Mouse (Mus musculus) bone marrow macrophage, adult 2 months (primary cell): ENCODE data around the gene Fgfr1op.

Experiments
- CTCF ChIP-seq: IDR thresholded peaks from 2 replicates; pipeline ENCODE4 v1.5.1; 2012; ENCODE audit warnings: low read depth, mild to moderate bottlenecking, low read length, moderate library complexity
- POLR2A ChIP-seq: IDR thresholded peaks from 2 replicates; pipeline ENCODE4 v1.6.1; 2012; ENCODE audit warnings: mild to moderate bottlenecking, low read depth, low read length, borderline replicate concordance

GRCm38 (mm10) chr17:8228622-8229021 is 63.3 kb downstream of the Fgfr1op start:
- TF ChIP-seq CTCF (no peak), POLR2A (no peak)
